Mouse (Mus musculus) small intestine, adult 2 months (tissue): Measurements from ENCODE around the gene Urad.

ENCODE experiments used
- CTCF ChIP-seq: fragments of 200-500 bp; IDR thresholded peaks from 2 replicates; pipeline ENCODE4 v1.5.1; 2012; ENCODE audit warnings: low read depth, mild to moderate bottlenecking, control low read depth, inconsistent platforms, low read length, moderate library complexity, mixed read lengths; ENCODE audit not compliant: insufficient replicate concordance, insufficient read length; ENCODE audit errors: extremely low read depth
- POLR2A ChIP-seq: fragments of 200-500 bp; IDR thresholded peaks from 2 replicates; pipeline ENCODE4 v1.6.1; 2012; ENCODE audit warnings: low read depth, mild to moderate bottlenecking, control low read depth, inconsistent platforms, low read length, moderate library complexity

GRCm38 (mm10) chr5:147345981-147346380, 23.7 kb upstream of the Urad start:
- TF ChIP-seq POLR2A, result no peak
- TF ChIP-seq CTCF, result no peak
